Mouse (Mus musculus): ENCODE data around the gene Fads2.

- TF ChIP-seq MAFK (IDR thresholded peaks at IDR 0.05; ENCODE audit: insufficient read depth, low read depth, low read length) (no peak), CHD2 (IDR thresholded peaks at IDR 0.05; ENCODE audit: low read depth, low read length) (no peak), ZNF384 (IDR thresholded peaks at IDR 0.05; ENCODE audit: low read depth, low read length) (no peak), HCFC1 (IDR thresholded peaks at IDR 0.05; ENCODE audit: borderline replicate concordance, insufficient read depth, low read length) (no peak), ZC3H11A (IDR thresholded peaks at IDR 0.05; ENCODE audit: borderline replicate concordance, low read depth, low read length) (no peak)
These were observed 54.6 kb downstream of the Fads2 start for GRCm38 (mm10) chr19:10046983-10047382.
